Mouse (Mus musculus) hindbrain, embryonic 12.5 days (tissue): ENCODE data around the gene Usp16. TPM values are rescaled to one million over a fixed set of nuclear protein-coding genes. Genes with fewer than 3 reads are reported as not detected.

Experiments used
- ATAC-seq: fragments of 200-750 bp; cut with Nextera tagmentation; 2 replicates; pipeline ENCODE4 v1.8.0; 2017; ENCODE audit warnings: moderate TSS enrichment; ENCODE audit not compliant: low FRiP score
- H3K27ac ChIP-seq: fragments of 300-500 bp; sonication (generic); 2 replicates; pipeline ENCODE4 v1.5.1; 2016; ENCODE audit warnings: mild to moderate bottlenecking
- H3K27me3 ChIP-seq: fragments of 300-500 bp; sonication (generic); 2 replicates; pipeline ENCODE4 v1.6.1; 2016; ENCODE audit warnings: mild to moderate bottlenecking
- H3K36me3 ChIP-seq: fragments of 300-500 bp; sonication (generic); 2 replicates; pipeline ENCODE4 v1.6.1; 2016; ENCODE audit warnings: mild to moderate bottlenecking
- H3K4me1 ChIP-seq: fragments of 300-500 bp; sonication (generic); 2 replicates; pipeline ENCODE4 v1.6.1; 2016
- H3K4me2 ChIP-seq: fragments of 300-500 bp; sonication (generic); replicated peaks from 2 replicates; pipeline ENCODE4 v1.6.1; 2016; ENCODE audit warnings: mild to moderate bottlenecking
- H3K4me3 ChIP-seq: fragments of 300-500 bp; sonication (generic); 2 replicates; pipeline ENCODE4 v1.5.1; 2016; ENCODE audit warnings: mild to moderate bottlenecking
- H3K9ac ChIP-seq: fragments of 300-500 bp; sonication (generic); 2 replicates; pipeline ENCODE4 v1.6.1; 2016; ENCODE audit warnings: mild to moderate bottlenecking, moderate library complexity
- H3K9me3 ChIP-seq: fragments of 300-500 bp; sonication (generic); replicated peaks from 2 replicates; pipeline ENCODE4 v1.6.1; 2016; ENCODE audit warnings: mild to moderate bottlenecking
- WGBS: fragments of 180-500 bp; shearing (Covaris S2); methylation state at CpG from one replicate; pipeline ENCODE4 v1.1.7; 2016; 5-methylcytosine and 5-hydroxymethylcytosine counted together
- polyA plus RNA-seq: library from polyadenylated mRNA; unstranded; fragments of >200 nt; fragmentation: Nextera tagmentation; extraction: Ambion mirVana; gene quantifications from 2 replicates; pipeline ENCODE4 v1.2.1, GENCODE M21; 2016

Usp16 gene
- polyA plus RNA-seq, 1 experiment from 2014 or later = 41.5 TPM

DNA sequence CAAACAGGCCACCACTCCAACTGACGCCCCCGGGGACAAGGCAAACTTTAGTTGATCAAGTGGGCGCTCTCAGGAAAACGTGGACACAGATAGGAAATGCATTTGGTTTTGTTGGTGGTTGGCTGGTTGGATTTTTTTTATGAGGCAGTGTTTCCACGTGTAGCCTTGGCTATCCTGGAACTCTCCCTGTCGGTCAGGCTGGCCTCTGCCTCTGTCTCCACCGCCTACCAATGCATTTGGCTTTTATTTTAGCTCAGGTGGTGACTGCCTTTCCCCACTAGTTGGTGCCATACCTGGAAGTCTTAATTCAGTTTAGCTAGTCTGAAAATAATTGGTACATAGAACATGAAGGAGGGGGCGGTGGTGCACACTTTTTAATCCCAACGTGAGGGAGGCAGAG, 13.4 kb upstream of the Usp16 start:
- Histone ChIP-seq H3K4me2 (peak overlapping the region; percentile 78), H3K9me3 (no peaks in the 10 kb centered on the region), H3K9ac (peak overlapping the region; percentile 80), H3K4me3 (peak overlapping the region; percentile 59), H3K4me1 (peaks cover 11% of the 10 kb centered on the region), H3K36me3 (0 out of 2 replicates have a peak, but pooled peaks cover 4% of the 10 kb centered on the region), H3K27me3 (no peaks in the 10 kb centered on the region; the same call in 1 of the 2 replicates), H3K27ac (no peak overlapping the region; the same call in 1 of the 2 replicates)
- 29% methylated on average over 9 of the region's 9 CpGs for WGBS
- ATAC-seq = no peak

DNA sequence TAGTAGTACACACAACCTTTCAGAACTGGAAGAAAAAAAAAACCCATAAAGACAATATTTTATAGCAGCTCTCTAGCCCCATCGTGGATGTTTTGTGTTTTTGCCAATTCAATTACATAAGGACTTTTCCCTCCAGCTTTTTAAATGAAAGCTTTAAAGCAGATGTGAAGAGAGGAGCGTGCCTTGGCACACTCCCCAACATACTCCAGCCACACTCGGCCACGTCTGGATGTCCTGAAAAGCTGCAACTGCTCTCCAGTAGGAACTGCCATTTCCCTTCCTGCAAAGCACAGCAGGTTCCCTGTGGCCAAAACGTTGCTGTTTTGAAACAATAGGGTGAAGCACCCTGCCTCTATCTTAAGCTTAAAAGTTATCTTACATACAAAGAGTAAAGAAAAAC, 12.2 kb upstream of the Usp16 start:
- no peak for ATAC-seq
- WGBS = 64% methylated on average over 5 of the region's 5 CpGs
- Histone ChIP-seq H3K4me3 (no peak overlapping the region), H3K4me2 (no peak overlapping the region), H3K4me1 (peaks cover 11% of the 10 kb centered on the region), H3K27me3 (no peaks in the 10 kb centered on the region; the same call in 1 of the 2 replicates), H3K9ac (no peak overlapping the region), H3K27ac (no peak overlapping the region), H3K36me3 (no peaks in the 10 kb centered on the region), H3K9me3 (no peaks in the 10 kb centered on the region)

DNA sequence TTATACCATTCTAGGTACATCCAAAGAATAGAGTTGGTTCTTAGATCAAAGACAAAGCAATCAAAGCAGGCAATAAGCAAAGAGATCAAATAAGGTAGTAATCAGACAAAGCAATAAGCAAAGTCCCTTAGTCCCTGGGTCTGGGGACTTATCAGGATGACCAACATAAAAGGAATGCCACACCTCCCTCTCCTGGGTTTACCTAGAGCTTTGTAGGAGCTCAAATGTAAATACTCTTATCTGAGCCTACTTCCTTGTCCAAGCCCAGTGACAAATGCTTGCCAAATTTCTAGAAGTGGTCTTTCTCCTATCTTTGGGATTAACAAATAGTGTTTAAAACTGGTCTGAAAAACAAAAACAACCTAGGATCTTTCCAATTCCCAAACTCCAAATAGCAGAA, 11.3 kb upstream of the Usp16 start:
- Histone ChIP-seq H3K4me3 (no peak overlapping the region), H3K36me3 (no peaks in the 10 kb centered on the region)
- no peak for ATAC-seq

DNA sequence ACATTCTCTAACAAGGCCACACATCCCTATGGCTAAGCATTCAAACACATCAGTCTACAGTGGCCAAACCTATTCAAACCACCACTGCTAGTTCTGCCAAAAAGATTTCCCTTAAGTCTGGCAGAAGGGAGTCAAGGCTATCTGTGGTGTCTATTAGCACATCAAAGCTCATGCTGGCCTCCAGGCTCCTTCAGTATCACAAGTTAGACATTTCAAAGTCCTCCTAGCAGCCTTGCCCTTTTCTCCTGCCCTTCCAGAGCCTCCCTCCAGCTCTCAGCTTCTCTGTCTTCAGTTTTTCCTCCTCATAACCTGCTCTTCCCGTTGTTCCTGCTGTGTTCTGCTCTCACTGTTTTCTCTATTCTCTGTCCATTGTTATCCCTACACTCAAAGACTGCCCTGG, 10.4 kb upstream of the Usp16 start:
- ATAC-seq = no peak
- 60% methylated on average over 1 of the region's 1 CpGs for WGBS

More for the DNA sequence above, 11.3 kb upstream of the Usp16 start:
- no peak overlapping the region for H3K27ac ChIP-seq
- H3K9ac ChIP-seq = no peak overlapping the region
- H3K4me1 ChIP-seq = peaks cover 11% of the 10 kb centered on the region
- no peaks in the 10 kb centered on the region for H3K9me3 ChIP-seq
- no peak overlapping the region for H3K4me2 ChIP-seq
- H3K27me3 ChIP-seq = no peaks in the 10 kb centered on the region; the same call in 1 of the 2 replicates

DNA sequence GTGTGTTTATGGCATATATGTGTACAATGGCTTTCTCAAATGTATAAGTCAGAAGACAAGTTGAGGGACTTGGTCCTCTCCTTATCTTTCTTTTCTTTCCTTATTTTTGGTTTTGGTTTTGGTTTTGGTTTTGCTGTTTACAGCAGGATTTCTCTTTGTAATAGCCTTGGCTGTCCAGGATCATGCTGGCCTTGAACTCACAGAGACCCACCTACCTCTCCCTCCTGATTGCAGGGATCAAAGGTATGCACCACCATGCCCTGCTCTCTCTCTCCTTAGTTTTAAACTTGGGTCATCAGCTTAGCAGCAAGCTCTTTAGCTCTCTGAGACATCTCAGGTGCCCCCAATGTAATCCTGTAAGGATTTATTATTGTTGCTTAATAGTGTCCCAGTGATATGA, 9.4 kb upstream of the Usp16 start:
- Histone ChIP-seq H3K27me3 (no peaks in the 10 kb centered on the region; the same call in 1 of the 2 replicates), H3K9ac (no peak overlapping the region), H3K4me3 (no peak overlapping the region), H3K36me3 (no peaks in the 10 kb centered on the region), H3K27ac (no peak overlapping the region), H3K9me3 (no peaks in the 10 kb centered on the region), H3K4me2 (no peak overlapping the region), H3K4me1 (peaks cover 7% of the 10 kb centered on the region)
- no peak for ATAC-seq

More for the DNA sequence above, 10.4 kb upstream of the Usp16 start:
- Histone ChIP-seq H3K27me3 (no peaks in the 10 kb centered on the region; the same call in 1 of the 2 replicates), H3K27ac (no peak overlapping the region), H3K9ac (no peak overlapping the region), H3K4me3 (no peak overlapping the region), H3K4me2 (no peak overlapping the region), H3K9me3 (no peaks in the 10 kb centered on the region), H3K36me3 (no peaks in the 10 kb centered on the region), H3K4me1 (peaks cover 11% of the 10 kb centered on the region)

DNA sequence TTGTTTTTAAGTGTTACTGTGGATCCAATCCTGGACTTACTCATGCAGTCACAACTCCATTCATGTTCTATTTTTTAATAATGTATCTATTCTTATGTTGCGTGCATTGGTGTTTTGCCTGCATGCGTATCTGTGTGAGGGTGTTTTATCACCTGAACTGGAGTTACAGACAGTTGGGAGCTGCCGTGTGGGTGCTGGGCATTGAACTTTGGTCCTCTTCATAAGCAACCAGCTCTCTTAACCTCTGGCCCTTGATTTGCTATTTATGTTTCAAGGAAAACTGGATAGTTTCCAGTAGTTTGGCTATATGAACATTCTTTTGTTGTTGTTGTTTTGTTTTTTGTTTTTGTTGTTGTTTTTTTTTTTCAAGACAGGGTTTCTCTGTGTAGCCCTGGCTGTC, 9.0 kb upstream of the Usp16 start:
- no peak overlapping the region for H3K27ac ChIP-seq
- no peaks in the 10 kb centered on the region for H3K9me3 ChIP-seq
- no peak for ATAC-seq
- H3K27me3 ChIP-seq = no peaks in the 10 kb centered on the region; the same call in 1 of the 2 replicates
- peaks cover 7% of the 10 kb centered on the region for H3K4me1 ChIP-seq
- no peak overlapping the region for H3K4me3 ChIP-seq
- H3K9ac ChIP-seq = no peak overlapping the region
- no peaks in the 10 kb centered on the region for H3K36me3 ChIP-seq
- H3K4me2 ChIP-seq = no peak overlapping the region
- 90% methylated on average over 3 of the region's 3 CpGs for WGBS

DNA sequence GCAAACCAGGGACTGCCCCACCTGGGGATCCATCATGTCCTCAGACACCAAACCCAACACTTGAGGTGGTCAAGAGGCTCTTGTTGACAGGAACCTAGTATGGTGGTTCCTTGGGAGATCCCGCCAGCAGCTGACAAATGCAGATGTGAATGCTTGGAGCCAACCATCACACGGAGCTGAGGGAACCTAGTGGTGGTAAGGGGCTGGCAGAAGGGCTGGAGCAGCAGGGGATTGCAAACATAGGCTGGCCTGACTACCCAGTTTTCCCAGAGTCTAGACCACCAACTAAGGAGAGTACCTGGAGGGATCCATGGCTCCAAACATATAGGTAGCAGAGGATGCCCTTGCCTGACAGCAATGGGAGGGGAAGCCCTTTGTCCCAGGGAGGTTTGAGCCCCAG, 1.3 kb upstream of the Usp16 start:
- no peaks in the 10 kb centered on the region for H3K36me3 ChIP-seq
- WGBS = 89% methylated on average over 2 of the region's 2 CpGs
- no peak overlapping the region for H3K27ac ChIP-seq
- H3K9ac ChIP-seq = no peak overlapping the region
- peaks cover 13% of the 10 kb centered on the region for H3K4me1 ChIP-seq
- H3K4me3 ChIP-seq = no peak overlapping the region
- no peaks in the 10 kb centered on the region for H3K9me3 ChIP-seq
- ATAC-seq = no peak
- no peak overlapping the region for H3K4me2 ChIP-seq
- no peaks in the 10 kb centered on the region for H3K27me3 ChIP-seq

DNA sequence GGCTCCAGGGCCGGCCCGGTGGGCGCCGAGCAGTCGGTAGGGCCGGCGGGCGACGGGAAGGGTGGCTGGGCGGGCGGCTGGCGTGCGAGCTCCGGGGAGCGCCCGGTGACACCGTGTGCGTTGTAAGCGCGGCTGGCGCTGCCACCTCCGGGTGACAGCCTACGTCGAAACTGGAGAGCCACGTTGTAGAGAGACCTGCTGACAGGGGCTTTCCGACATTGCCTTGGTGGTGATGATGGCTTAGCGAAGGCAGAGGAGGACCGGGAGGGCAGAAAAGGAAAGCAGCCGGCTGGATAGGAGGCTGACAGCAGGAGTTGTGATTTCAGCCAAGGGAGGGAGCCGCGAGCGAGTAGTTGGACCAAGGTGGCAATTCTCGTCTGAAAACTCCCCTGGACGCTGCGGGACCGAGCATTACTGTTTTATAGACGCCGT, 693 bp downstream of the Usp16 start:
- Histone ChIP-seq H3K9me3 (no peaks in the 10 kb centered on the region), H3K4me2 (peak overlapping the region; percentile 93), H3K27ac (peak overlapping the region; percentile 83), H3K4me3 (peak overlapping the region; percentile 97), H3K27me3 (no peaks in the 10 kb centered on the region), H3K36me3 (0 out of 2 replicates have a peak, but pooled peaks cover 5% of the 10 kb centered on the region), H3K4me1 (peaks cover 13% of the 10 kb centered on the region), H3K9ac (peak overlapping the region; percentile 89)
- peak; percentile 75 for ATAC-seq
- under 1% methylated on average over 38 of the region's 38 CpGs for WGBS

DNA sequence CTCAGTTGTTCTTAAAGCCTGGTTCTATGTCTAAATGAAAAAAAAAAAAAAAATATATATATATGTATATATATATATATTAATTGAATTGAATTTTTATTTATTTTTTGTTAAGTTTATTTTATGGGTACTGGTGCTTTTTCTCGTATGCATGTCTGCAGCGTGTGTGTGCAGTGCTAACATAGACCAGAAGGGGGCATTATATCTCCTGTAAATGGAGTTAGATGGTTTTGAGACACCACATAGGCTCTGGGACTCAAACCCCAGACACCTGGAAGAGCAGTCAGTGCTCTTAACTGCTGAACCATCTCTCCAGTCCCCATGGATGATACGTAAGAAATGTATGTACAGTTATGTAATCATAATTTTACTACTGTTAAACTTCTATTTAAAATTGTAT, 4.2 kb downstream of the Usp16 start:
- Histone ChIP-seq H3K27ac (no peak overlapping the region), H3K36me3 (peaks cover 32% of the 10 kb centered on the region), H3K27me3 (no peaks in the 10 kb centered on the region), H3K9me3 (no peaks in the 10 kb centered on the region), H3K4me1 (peaks cover 13% of the 10 kb centered on the region), H3K4me3 (no peak overlapping the region), H3K9ac (no peak overlapping the region), H3K4me2 (no peak overlapping the region)
- ATAC-seq = no peak
- 95% methylated on average over 3 of the region's 3 CpGs for WGBS

DNA sequence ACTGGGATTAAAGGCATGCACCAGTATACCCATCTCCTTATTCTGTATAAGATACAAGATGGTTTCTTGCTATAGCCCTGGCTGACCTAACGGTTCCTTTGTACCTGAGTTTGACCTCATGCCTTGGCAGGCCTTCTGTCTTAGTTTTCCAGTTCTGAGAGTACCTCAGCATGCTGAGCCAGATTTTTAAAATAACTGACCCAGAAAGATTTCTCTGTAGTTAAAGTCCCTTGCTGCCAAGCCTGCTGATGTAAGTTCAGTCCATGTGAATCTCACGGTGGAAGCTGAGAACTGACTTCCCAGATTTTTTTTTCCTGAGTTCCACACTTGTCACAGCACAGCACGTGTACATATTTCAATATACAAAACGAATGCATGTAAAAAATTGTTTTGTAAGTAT, 16.1 kb downstream of the Usp16 start:
- H3K4me1 ChIP-seq = no peaks in the 10 kb centered on the region
- no peak for ATAC-seq
- H3K9ac ChIP-seq = no peak overlapping the region
- no peaks in the 10 kb centered on the region for H3K9me3 ChIP-seq
- WGBS = 96% methylated on average over 4 of the region's 4 CpGs
- H3K27ac ChIP-seq = no peak overlapping the region
- peaks cover 71% of the 10 kb centered on the region for H3K36me3 ChIP-seq
- H3K27me3 ChIP-seq = no peaks in the 10 kb centered on the region
- H3K4me3 ChIP-seq = no peak overlapping the region
- H3K4me2 ChIP-seq = no peak overlapping the region

DNA sequence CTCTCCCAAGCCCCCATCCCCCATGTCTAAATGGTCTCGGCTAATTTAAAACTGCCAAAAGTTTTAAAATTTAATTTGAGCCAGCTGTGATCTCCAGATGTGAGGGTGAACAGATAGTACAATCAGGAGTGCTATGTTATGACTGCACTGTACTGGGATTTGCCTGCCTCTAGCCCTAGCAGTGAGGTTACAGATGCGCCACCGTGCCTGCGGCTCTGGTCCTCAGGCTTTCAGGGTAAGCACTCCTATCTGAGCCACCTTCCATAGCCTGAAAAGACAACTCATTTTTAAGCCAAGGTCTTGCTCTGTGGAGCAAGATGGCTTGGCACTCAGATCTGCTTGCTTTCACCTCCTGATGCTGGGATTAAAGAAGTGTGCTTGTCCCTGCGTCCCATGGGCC, 29.9 kb downstream of the Usp16 start:
- Histone ChIP-seq H3K27me3 (no peaks in the 10 kb centered on the region), H3K4me1 (no peaks in the 10 kb centered on the region), H3K27ac (no peak overlapping the region), H3K9ac (no peak overlapping the region), H3K9me3 (no peaks in the 10 kb centered on the region), H3K36me3 (peaks cover 83% of the 10 kb centered on the region), H3K4me3 (no peak overlapping the region), H3K4me2 (no peak overlapping the region)
- 85% methylated on average over 5 of the region's 5 CpGs for WGBS
- no peak for ATAC-seq

DNA sequence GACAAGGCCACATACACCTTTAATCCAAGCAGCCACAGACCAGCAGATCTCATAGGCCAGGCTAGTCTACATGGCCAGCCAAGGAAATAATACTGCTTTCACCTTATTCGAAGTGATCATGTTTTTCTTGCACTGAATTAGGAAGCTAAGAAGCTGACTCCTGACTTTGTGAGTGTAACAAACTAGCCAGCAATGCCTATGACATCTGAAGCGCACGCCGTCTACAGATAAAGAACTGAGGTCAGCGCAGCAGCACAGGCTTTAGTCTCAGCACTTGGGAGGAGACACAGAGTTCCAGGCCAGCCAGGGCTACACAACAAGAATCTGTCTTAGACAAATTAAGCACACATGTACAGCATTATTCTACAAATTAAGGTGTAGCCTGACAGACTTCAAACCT, 32.2 kb downstream of the Usp16 start:
- H3K4me3 ChIP-seq = no peak overlapping the region
- H3K9ac ChIP-seq = no peak overlapping the region
- H3K4me1 ChIP-seq = no peaks in the 10 kb centered on the region
- H3K36me3 ChIP-seq = peaks cover 94% of the 10 kb centered on the region
- no peaks in the 10 kb centered on the region for H3K27me3 ChIP-seq
- H3K9me3 ChIP-seq = no peaks in the 10 kb centered on the region
- WGBS = 97% methylated on average over 5 of the region's 5 CpGs
- no peak overlapping the region for H3K27ac ChIP-seq
- ATAC-seq = no peak
- H3K4me2 ChIP-seq = no peak overlapping the region

DNA sequence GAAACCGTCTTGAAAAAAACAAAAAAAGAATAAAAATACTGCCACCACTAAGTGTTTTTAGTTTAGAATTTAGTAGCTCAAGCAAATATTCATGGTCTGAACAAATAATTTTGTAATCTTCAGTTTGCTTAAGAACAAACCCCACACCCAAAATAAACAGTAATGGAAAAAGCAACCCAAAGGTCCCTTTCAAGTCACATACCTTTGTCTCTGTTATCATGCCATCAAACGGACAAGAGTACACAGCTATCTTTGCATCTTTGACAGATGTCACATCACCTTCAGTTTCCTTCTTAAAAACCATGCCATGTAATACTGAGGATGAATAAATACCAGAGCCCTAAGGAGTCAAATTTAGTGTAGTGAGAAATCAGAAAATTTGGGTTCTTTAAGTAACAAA, 34.1 kb downstream of the Usp16 start:
- no peaks in the 10 kb centered on the region for H3K27me3 ChIP-seq
- peaks cover 93% of the 10 kb centered on the region for H3K36me3 ChIP-seq
- no peaks in the 10 kb centered on the region for H3K4me1 ChIP-seq
- ATAC-seq = no peak
- WGBS = 78% methylated on average over 2 of the region's 2 CpGs
- H3K9me3 ChIP-seq = no peaks in the 10 kb centered on the region
- no peak overlapping the region for H3K9ac ChIP-seq
- no peak overlapping the region for H3K27ac ChIP-seq
- H3K4me2 ChIP-seq = no peak overlapping the region
- no peak overlapping the region for H3K4me3 ChIP-seq
